Mouse (Mus musculus): ENCODE data around the gene Myl4. TPM values are rescaled to one million over a fixed set of nuclear protein-coding genes. Genes with fewer than 3 reads are reported as not detected.

The Myl4 gene
- 3.0 and 5.5 TPM in 2 replicates for polyA plus RNA-seq (2015; fragmentation: Nextera tagmentation; extraction: Ambion mirVana)

GRCm38 (mm10) chr11:104550406-104550974 is at the start of gene Myl4, which contains the start of gene Cdc27:
TSS of gene Myl4 (plus strand) at chr11:104550663.
TSS of gene Cdc27 (minus strand) at chr11:104550620.

GRCm38 (mm10) chr11:104607491-104608245 is 57.2 kb downstream of the Myl4 start, which contains the start of gene Itgb3:
TSS of gene Itgb3 (plus strand) at chr11:104608000.

Other genes starting within 250 kb of the Myl4 start
- 8.0 and 10.1 TPM in 2 replicates for gene Kansl1, start 81.8 kb upstream of the Myl4 start, polyA plus RNA-seq (2015; fragmentation: Nextera tagmentation; extraction: Ambion mirVana)
- gene Cdc27, start within 50 bp of the Myl4 start, polyA plus RNA-seq (2015; fragmentation: Nextera tagmentation; extraction: Ambion mirVana) = 23.0 and 23.7 TPM in 2 replicates
- 8.6 and 10.3 TPM in 2 replicates for gene Itgb3, start 57.3 kb downstream of the Myl4 start, polyA plus RNA-seq (2015; fragmentation: Nextera tagmentation; extraction: Ambion mirVana)
- 0.12 and 0.13 TPM in 2 replicates for gene Gm11639, start 135.0 kb downstream of the Myl4 start, polyA plus RNA-seq (2015; fragmentation: Nextera tagmentation; extraction: Ambion mirVana)